Mouse (Mus musculus): Measurements from ENCODE around the gene Snx29.
"Not testable (repeated sequence)": the region's sequence is repeated elsewhere in the genome, so short reads cannot be mapped to it uniquely, and the experiment has no call there.

The Snx29 gene

DNA sequence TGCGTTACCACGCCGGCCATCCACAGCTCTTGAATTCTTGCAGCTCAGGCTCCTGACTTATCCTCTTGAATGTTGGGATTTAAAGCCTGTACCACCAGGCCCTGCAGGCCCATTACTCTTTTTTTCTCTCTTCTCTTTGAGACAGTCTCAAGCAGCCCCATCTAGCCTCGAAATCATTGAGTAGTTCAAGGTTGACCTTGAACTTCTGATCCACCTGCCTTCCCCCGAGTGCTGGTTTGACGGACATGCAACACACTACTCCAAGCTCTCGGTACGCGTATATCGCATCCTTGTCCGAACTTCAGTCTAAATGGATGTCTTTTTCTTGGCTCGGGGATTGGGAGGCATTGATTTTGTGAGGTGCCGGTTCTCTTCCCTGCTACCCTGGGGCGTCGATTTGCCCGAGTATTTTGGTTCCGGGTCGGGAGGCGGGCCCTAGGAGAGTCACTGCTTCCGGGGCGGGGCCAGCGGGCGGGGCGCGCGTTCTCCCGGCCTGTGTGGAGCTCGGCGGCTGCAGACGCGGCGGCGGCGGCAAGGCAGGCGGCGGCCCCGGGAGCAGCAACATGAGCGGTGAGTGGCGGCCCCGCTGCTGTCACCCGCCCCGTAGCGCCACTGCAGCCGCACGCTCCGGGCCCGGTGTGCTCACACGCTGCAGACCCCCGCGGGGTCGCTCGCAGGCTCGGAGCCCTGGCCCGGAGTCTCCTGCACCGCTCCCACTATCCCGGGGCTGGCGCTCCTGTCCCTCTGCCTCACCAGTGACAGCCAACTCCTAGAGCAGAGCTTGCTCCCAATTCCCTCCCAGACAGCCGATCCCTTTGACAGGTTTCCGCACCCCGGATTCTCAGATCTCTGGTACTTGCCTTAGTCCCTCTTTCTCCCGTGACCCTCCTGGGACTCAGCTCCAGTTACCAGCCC, at the start of gene Snx29:
Gene Snx29 (plus strand): TSS at position 500 of the 915 bp plus-strand sequence.
- peak; percentile 99 for DNase-seq (ENCODE audit: low spot score in 2 of 2)

DNA sequence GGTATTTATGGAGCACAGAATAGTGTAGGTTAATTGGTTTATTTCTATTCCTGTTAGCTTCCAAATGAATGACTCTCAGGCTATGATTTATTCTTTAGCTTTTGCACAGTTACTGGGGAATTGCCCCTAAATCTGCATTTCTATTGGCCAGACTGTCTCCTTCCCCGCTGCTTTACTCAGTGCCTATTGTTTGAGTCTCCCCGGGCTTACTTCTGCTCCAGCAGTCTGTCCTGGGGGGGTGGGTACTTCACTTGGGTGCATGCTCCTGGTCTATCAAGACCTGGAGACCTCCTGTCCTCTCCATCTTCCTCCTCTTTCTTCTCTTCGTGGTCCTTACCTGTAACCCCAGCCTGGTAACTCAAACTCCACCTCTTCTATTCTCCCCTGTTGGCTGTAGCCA, 45.8 kb upstream of the Snx29 start:
- no peak for DNase-seq (ENCODE audit: low spot score in 2 of 2)

GRCm38 (mm10) chr16:11278778-11279177, 43.9 kb upstream of the Snx29 start:
- DNase-seq (ENCODE audit: low spot score in 2 of 2), result no peak

GRCm38 (mm10) chr16:11282655-11283232, 40.0 kb upstream of the Snx29 start:
- DNase-seq (ENCODE audit: low spot score in 2 of 2), result no peak

- DNase-seq (ENCODE audit: low spot score in 2 of 2), result no peak
Observed at GRCm38 (mm10) chr16:11284881-11285280, 37.8 kb upstream of the Snx29 start.

- DNase-seq (ENCODE audit: low spot score in 2 of 2), result no peak
Observed at GRCm38 (mm10) chr16:11285949-11286348, 36.8 kb upstream of the Snx29 start.

DNA sequence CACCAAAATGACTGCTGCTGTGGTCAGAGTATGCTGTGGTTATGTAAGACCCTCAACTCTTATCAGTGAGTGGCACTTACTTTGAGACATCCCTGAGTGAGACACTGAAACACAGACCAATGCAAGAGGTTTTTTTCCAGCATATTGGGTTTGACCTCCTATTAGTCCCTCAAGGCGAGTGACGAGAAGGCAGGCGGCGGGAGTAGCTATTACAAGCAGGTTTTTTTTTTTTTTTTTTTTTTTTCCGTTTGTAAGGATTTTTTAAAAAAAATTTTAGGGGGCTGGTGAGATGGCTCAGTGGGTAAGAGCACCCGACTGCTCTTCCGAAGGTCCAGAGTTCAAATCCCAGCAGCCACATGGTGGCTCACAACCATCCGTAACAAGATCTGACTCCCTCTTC, 33.8 kb upstream of the Snx29 start:
- not testable (repeated sequence) for DNase-seq (ENCODE audit: low spot score in 2 of 2)

GRCm38 (mm10) chr16:11295583-11295982, 27.1 kb upstream of the Snx29 start:
- DNase-seq (ENCODE audit: low spot score in 2 of 2), result not testable (repeated sequence)

- DNase-seq (ENCODE audit: low spot score in 2 of 2), result peak in 1 of 2 experiments; percentile 31
Observed at GRCm38 (mm10) chr16:11297700-11298099, 25.0 kb upstream of the Snx29 start.

- no peak for DNase-seq (ENCODE audit: low spot score in 2 of 2)
Observed at GRCm38 (mm10) chr16:11303741-11304140, 19.0 kb upstream of the Snx29 start.

DNA sequence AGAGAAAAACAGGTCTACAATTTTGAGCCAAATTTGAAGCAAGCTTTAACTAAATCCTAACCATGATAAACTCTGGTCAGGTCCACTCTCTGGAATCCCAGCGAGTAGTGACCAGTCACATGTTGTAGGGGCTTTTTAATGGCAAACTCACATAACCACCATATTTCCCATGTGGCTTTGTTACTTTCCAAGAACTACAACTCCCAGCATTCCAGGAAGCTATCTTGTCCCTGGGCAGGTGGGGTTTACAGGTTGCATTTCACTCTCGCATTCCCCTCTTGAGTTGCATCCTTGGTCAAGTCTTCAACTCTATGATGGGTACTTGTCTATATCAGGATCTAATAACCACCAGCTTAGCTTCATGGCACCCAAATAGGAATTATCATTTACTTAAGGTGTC, 17.2 kb upstream of the Snx29 start:
- DNase-seq (ENCODE audit: low spot score in 2 of 2), result no peak

DNA sequence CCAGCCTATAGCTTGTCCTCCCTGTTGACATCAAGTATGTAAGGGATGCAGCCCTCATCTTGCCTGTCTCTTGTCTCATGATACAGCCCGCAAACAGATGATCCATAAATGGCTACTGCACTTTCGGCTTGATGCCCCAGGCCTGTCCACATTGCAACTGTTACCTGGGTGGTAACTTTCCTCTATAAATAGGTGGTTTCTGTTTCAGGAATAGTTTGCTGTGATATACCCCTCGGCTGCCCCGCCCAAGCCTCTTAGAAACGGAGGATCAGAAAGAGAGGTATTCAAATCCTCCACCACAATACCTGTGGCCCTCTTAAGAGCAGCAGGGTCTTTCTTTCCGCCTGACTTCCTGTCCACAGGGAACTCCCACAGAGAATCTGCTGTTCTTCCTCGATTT, 9.2 kb upstream of the Snx29 start, which contains the start of gene Tnfrsf17:
Gene Tnfrsf17 (plus strand): TSS at position 301 of the 400 bp plus-strand sequence.
- no peak for DNase-seq (ENCODE audit: low spot score in 2 of 2)

- DNase-seq (ENCODE audit: low spot score in 2 of 2), result no peak
Observed at GRCm38 (mm10) chr16:11315786-11316320, 6.9 kb upstream of the Snx29 start.

- DNase-seq (ENCODE audit: low spot score in 2 of 2), result no peak
Observed at GRCm38 (mm10) chr16:11316748-11317147, 6.0 kb upstream of the Snx29 start.

DNA sequence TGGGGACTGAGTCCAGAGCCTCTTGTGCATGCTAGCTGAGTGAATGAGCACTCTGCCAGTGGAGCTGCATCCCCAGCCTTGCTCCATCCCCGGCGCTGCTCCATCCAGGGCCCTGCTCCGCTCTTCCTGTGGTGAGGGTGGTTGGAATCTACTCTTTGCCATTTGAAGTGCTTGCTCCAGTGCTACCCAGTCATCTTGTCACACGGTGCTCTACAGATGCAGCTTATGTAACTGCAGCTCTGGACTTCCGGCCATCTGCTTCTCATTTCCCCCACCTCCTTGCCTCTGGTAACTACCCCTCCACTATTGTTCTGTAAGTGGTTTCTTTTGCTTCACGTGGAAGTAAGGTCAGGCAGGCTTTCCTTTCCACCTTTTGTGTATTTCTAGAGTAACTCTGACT, 5.4 kb upstream of the Snx29 start:
- DNase-seq (ENCODE audit: low spot score in 2 of 2), result no peak

DNA sequence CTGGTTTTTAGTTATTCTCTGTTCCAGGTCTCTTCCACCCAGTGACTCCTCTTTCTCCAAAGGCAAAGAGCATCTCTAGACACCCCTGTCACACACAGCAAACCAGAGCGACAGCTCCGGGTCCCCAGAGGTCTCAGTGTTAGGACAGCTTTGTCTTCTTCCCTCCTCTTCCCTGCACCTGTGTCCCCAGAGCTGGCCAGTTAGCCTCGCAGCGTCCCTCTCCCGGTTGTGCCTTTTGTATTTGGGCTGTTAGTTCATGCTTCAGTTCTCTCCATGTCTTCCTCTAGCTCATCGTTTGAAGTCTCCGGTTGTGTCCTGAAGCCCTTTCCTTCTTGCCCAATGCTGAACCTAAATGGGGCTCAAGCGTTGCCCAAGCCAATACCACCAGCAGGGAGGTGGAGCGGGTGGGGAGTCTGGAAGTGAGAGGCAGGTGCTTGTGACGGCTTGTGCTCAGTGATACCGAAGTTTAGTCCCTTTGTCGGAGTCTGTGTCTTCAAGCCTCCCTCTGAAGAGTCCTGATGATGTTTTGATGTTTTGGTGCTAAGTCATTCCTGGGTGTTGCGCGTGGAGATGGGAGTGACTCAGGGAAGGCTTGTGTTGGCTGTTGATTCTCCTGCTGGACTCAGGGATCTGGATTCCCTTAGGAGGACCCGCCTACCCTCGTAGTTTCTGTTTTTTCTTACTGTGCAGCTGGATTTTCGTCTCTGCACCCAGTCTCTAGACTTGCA, 780 bp downstream of the Snx29 start:
- DNase-seq (ENCODE audit: low spot score in 2 of 2), result peak; percentile 23 to 28

DNA sequence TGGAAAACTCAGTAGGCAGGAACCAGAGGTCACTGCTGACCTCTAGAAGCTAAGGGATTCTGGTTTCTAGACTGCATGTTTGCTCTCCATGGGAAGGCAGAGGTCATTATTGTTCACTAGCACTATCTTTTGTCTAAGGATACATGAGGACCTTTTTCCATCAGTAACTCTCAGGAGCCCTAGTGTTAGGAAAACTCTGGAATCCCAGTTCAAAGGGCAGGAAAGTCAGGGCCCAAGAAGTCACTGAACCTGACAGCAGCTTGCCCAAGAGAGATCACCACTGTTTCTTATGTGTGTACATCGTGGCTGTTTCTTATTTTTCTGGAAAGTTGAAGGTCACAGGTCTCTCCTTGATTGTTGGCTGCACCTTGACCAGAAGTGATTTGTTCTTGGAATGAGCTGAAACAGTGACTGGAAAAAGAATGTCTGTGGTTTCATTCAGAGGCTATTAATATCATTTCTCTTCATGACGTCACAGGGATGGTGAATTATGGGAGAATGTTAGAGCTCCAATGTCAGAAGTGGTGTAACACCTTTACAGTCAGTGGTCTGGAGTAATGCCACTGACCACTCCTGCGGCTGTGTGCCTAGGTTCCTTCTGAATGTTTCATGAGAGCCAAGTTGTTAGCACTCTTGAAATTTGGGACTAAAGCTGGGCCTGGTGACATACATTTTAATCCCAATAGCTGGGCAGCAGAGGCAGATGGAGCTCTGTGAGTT, 7.5 kb downstream of the Snx29 start:
- DNase-seq (ENCODE audit: low spot score in 2 of 2), result no peak

- DNase-seq (ENCODE audit: low spot score in 2 of 2), result no peak
Observed at GRCm38 (mm10) chr16:11331030-11331429, 8.3 kb downstream of the Snx29 start.

GRCm38 (mm10) chr16:11343292-11343815, 20.6 kb downstream of the Snx29 start:
- DNase-seq (ENCODE audit: low spot score in 2 of 2), result no peak

DNA sequence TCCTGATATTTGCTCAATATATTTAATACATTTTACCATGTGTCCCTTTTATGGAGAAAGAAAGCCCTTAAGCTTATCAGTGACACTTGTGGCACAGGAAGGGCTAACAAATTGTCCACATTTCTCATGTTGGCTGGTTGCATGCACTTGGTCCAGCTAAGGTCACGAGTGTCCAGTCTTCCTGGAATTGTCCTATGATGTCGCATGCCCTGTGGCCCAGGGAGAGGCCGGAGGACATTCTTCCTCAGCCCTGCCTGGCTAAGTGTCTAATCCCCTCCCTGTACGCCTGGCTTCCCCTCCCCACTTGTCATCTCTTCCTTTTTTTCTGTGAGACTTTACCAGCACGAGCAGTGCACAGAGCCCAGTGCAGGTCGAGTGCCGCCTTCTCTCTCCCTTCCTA, 29.2 kb downstream of the Snx29 start:
- no peak for DNase-seq (ENCODE audit: low spot score in 2 of 2)

GRCm38 (mm10) chr16:11359173-11359572, 36.5 kb downstream of the Snx29 start:
- DNase-seq (ENCODE audit: low spot score in 2 of 2), result no peak

Data from urinary bladder, postnatal 36 days (tissue).